Mouse (Mus musculus): ENCODE data around the gene Ptpn13. TPM values are rescaled to one million over a fixed set of nuclear protein-coding genes. Genes with fewer than 3 reads are reported as not detected.

Gene Ptpn13
- 0.19 and 0.25 TPM in 2 replicates for polyA plus RNA-seq (2012; ENCODE audit: insufficient read depth, insufficient read length, missing spikeins)

DNA sequence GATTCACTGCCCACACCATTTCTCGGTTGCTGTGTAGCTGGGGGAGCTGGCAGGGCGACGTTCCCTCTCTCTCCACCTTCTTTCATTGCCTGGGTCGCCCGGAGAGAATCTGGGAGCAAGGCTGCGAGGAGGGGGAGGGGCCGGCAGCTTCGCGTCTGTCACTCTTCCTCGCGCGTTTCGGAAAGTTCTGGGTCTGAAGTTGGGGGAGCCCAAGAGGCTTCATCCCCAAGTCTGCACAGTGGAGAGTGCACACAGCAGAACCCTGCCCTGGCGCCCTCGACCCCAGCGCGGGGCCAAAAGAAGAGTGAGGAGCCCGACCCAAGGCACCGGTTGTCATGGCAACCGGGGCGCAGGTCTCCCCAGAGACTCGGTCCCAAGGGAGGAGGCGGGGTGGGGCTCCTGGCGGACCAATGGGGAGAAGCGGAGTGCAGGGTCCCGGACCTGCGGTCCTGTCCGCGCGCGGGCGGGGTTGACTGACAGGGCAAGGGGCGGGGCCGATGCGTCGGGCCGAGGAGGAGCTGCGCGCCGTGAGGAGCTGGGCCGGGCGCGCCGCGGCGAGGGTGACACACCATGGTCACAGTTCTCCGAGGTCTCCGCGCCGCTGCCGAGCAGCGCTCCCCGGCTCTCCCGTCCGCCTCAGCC, at the start of gene Ptpn13:
Gene Ptpn13, plus strand, starts transcription at position 515 of the 642 bp plus-strand sequence.
- no peak within 1 kb of the TSS for H3K27ac ChIP-seq (ENCODE audit: insufficient read depth, low read depth, low read length)
- TF ChIP-seq CTCF (IDR thresholded peaks at IDR 0.05; ENCODE audit: low read depth, low read length) (no peak), POLR2A (IDR thresholded peaks at IDR 0.05; ENCODE audit: borderline replicate concordance, low read depth, low read length) (no peak)
- peaks cover 2% of the 10 kb centered on the region; the same call in 1 of the 2 replicates for H3K4me1 ChIP-seq (ENCODE audit: control insufficient read depth, insufficient read depth, low read length)
- peak within 1 kb of the TSS; percentile 56 for H3K4me3 ChIP-seq (ENCODE audit: insufficient read depth, low read length)

- TF ChIP-seq POLR2A (IDR thresholded peaks at IDR 0.05; ENCODE audit: borderline replicate concordance, low read depth, low read length) (no peak), CTCF (IDR thresholded peaks at IDR 0.05; ENCODE audit: low read depth, low read length) (no peak)
- Histone ChIP-seq H3K4me1 (ENCODE audit: control insufficient read depth, insufficient read depth, low read length) (0 out of 2 replicates have a peak, but pooled peaks cover 2% of the 10 kb centered on the region), H3K4me3 (ENCODE audit: insufficient read depth, low read length) (no peak overlapping the region), H3K27ac (ENCODE audit: insufficient read depth, low read depth, low read length) (no peak overlapping the region)
Measured at GRCm38 (mm10) chr5:103375226-103375625, 49.8 kb upstream of the Ptpn13 start.

DNA sequence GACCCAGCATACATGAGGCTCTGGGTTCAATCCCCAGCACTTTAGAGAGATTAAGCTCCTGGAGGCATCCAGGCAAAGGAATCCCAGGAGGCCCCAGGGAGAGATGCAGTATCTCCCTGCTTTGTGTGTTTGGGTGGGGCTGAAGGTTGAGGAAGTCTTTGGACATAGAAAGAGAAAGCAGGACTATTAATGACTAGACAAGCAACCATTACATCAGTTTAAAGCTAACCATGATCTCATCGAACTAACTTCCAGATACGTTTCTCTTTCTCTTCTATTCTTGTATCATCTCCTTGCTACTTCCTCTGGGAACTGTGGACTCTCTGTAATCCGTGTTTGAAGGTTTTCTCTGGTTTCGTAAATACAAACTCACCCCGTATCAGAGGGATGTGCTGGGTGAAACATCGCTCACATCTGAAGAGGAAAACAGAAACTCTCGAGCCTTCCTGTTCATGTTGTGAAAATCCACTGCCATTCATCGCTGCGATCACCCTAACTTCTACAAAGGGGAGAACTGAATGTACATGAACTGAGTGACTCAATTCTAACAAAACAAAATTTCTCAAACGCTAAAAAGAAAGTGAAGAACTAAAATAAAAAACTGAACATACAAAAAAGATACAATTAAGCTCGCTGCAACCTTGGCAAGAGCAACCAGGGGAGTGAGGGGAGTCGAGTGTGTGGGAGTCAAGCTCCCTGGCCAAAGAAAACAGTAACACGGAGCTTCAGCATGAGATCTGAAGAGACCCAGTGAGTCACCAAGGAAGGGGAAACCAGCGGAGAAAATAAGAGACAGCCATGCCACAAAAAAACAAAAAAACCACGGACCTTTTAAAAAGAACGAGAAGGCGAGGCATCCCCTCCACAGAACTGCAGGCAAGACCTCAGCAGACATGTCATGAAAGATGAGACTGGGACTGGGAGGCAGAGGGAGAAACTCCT, 48.4 kb upstream of the Ptpn13 start:
- peak overlapping the region; percentile 32 for H3K4me3 ChIP-seq (ENCODE audit: insufficient read depth, low read length)
- H3K4me1 ChIP-seq (ENCODE audit: control insufficient read depth, insufficient read depth, low read length) = 0 out of 2 replicates have a peak, but pooled peaks cover 2% of the 10 kb centered on the region
- no peak for TF ChIP-seq CTCF (IDR thresholded peaks at IDR 0.05; ENCODE audit: low read depth, low read length)
- no peak for TF ChIP-seq POLR2A (IDR thresholded peaks at IDR 0.05; ENCODE audit: borderline replicate concordance, low read depth, low read length)
- no peak overlapping the region for H3K27ac ChIP-seq (ENCODE audit: insufficient read depth, low read depth, low read length)

DNA sequence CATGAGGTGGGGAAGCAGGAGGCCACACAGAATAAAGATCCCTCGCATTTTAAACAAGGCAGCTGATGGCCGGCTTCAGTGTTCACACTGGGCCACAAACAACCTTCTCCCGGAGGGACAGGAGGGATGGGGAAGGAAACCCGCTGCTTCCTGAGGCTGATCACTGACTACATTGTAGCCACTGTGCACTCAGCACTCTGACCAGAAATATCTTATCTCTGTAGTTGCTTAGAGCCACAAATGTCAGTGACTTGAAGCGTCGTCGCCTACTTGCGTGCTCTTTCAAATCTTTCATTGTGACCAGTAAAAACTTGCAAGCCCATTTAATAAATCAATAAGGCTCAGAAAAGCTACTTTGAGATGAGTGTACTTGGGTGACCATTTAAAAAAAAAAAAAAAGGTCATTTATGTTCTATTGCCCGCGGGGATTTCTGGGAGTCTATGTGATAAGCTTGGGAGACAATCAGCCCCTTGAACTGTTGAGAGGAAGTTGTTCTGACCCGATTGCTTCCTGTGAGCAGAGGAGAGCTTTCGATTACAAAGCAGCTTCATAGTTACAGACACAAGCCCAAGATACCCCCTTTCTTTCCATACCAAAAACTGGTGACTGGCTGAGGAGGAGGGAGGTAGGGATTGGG, 47.4 kb upstream of the Ptpn13 start:
- H3K4me3 ChIP-seq (ENCODE audit: insufficient read depth, low read length) = no peak overlapping the region
- TF ChIP-seq CTCF (IDR thresholded peaks at IDR 0.05; ENCODE audit: low read depth, low read length) (no peak), POLR2A (IDR thresholded peaks at IDR 0.05; ENCODE audit: borderline replicate concordance, low read depth, low read length) (no peak)
- 0 out of 2 replicates have a peak, but pooled peaks cover 2% of the 10 kb centered on the region for H3K4me1 ChIP-seq (ENCODE audit: control insufficient read depth, insufficient read depth, low read length)
- no peak overlapping the region for H3K27ac ChIP-seq (ENCODE audit: insufficient read depth, low read depth, low read length)

DNA sequence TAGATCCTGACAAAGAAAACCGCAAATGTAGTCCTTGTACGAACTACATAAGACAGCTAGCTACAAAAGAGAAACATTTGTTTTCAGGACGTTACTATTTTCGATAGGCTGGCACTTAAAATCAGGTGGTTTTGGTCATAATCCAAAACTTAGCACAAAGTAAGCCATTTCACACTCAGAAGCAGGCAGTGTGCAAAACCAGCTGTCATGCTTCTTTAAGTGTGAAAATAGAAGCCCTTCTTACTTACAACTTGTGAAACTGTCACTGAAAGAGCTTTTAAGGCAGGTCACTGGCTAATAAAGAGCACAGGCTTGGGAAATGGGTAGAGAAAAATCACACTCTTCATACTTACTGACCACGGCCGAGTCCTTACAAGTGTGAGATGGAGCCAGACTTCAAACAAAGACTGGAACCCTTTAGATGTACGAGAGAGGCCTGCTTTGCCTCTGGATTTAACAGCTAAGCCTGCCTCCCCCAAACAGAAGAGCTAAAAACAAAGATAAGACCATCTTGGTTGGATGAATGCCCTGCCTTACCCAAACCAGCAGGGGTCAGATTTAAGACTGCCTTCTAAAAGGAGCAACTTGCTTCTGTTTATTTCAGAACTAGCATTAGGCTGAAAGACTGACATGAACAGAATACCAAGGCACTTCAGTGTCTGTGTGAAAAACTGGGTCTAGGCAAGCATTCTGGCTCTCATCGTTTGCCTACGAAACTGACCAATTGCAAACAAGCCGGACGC, 44.0 kb upstream of the Ptpn13 start:
- Histone ChIP-seq H3K4me3 (ENCODE audit: insufficient read depth, low read length) (no peak overlapping the region), H3K27ac (ENCODE audit: insufficient read depth, low read depth, low read length) (no peak overlapping the region), H3K4me1 (ENCODE audit: control insufficient read depth, insufficient read depth, low read length) (0 out of 2 replicates have a peak, but pooled peaks cover 2% of the 10 kb centered on the region)
- no peak for TF ChIP-seq CTCF (IDR thresholded peaks at IDR 0.05; ENCODE audit: low read depth, low read length)
- TF ChIP-seq POLR2A (IDR thresholded peaks at IDR 0.05; ENCODE audit: borderline replicate concordance, low read depth, low read length) = no peak

DNA sequence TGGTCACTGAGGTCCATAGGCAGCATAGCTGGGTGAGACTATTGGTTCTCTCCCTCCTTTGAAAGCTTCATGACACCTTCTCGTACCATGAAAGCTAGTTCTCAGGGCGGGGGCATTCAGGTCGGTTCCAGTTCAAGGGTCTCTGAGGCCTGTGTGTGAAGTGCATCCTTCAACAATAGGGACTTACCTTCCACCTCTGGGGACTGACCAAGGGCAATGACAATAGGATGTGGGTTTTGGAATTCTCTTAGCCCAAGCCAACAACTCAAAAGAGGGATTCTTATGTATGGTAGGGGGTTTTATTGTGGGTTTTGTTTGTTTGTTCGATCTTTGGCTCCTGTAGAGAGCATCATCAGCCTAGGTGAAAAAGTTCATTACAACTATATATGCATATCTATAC, 42.0 kb upstream of the Ptpn13 start:
- H3K4me1 ChIP-seq (ENCODE audit: control insufficient read depth, insufficient read depth, low read length) = no peaks in the 10 kb centered on the region
- no peak overlapping the region for H3K4me3 ChIP-seq (ENCODE audit: insufficient read depth, low read length)
- TF ChIP-seq CTCF (IDR thresholded peaks at IDR 0.05; ENCODE audit: low read depth, low read length) (no peak), POLR2A (IDR thresholded peaks at IDR 0.05; ENCODE audit: borderline replicate concordance, low read depth, low read length) (no peak)
- no peak overlapping the region for H3K27ac ChIP-seq (ENCODE audit: insufficient read depth, low read depth, low read length)

GRCm38 (mm10) chr5:103384021-103384420, 41.0 kb upstream of the Ptpn13 start:
- Histone ChIP-seq H3K27ac (ENCODE audit: insufficient read depth, low read depth, low read length) (no peak overlapping the region), H3K4me3 (ENCODE audit: insufficient read depth, low read length) (no peak overlapping the region), H3K4me1 (ENCODE audit: control insufficient read depth, insufficient read depth, low read length) (peaks cover 3% of the 10 kb centered on the region)
- TF ChIP-seq POLR2A (IDR thresholded peaks at IDR 0.05; ENCODE audit: borderline replicate concordance, low read depth, low read length) = no peak
- no peak for TF ChIP-seq CTCF (IDR thresholded peaks at IDR 0.05; ENCODE audit: low read depth, low read length)

GRCm38 (mm10) chr5:103387540-103388026, 37.4 kb upstream of the Ptpn13 start:
- H3K4me1 ChIP-seq (ENCODE audit: control insufficient read depth, insufficient read depth, low read length) = peaks cover 5% of the 10 kb centered on the region
- TF ChIP-seq POLR2A (IDR thresholded peaks at IDR 0.05; ENCODE audit: borderline replicate concordance, low read depth, low read length) (no peak), CTCF (IDR thresholded peaks at IDR 0.05; ENCODE audit: low read depth, low read length) (no peak)
- no peak overlapping the region for H3K4me3 ChIP-seq (ENCODE audit: insufficient read depth, low read length)
- no peak overlapping the region for H3K27ac ChIP-seq (ENCODE audit: insufficient read depth, low read depth, low read length)

GRCm38 (mm10) chr5:103389415-103389814, 35.6 kb upstream of the Ptpn13 start:
- Histone ChIP-seq H3K27ac (ENCODE audit: insufficient read depth, low read depth, low read length) (no peak overlapping the region), H3K4me3 (ENCODE audit: insufficient read depth, low read length) (no peak overlapping the region), H3K4me1 (ENCODE audit: control insufficient read depth, insufficient read depth, low read length) (peaks cover 5% of the 10 kb centered on the region)
- no peak for TF ChIP-seq CTCF (IDR thresholded peaks at IDR 0.05; ENCODE audit: low read depth, low read length)
- no peak for TF ChIP-seq POLR2A (IDR thresholded peaks at IDR 0.05; ENCODE audit: borderline replicate concordance, low read depth, low read length)

Data from bone marrow macrophage, adult 2 months (primary cell).